Mouse (Mus musculus) heart, embryonic 11.5 days (tissue): Measurements from ENCODE around the gene Aif1. TPM values are rescaled to one million over a fixed set of nuclear protein-coding genes. Genes with fewer than 3 reads are reported as not detected.

ENCODE experiments used
- ATAC-seq: fragments of 200-750 bp; cut with Nextera tagmentation; replicated peaks from 2 replicates; pipeline ENCODE4 v1.8.0; 2017; ENCODE audit warnings: moderate library complexity; ENCODE audit not compliant: insufficient number of reproducible peaks, low FRiP score, low TSS enrichment
- H3K27ac ChIP-seq: fragments of 300-500 bp; sonication (generic); 2 replicates; pipeline ENCODE4 v1.5.1; 2014; ENCODE audit warnings: mild to moderate bottlenecking, low read depth, low read length
- H3K27me3 ChIP-seq: fragments of 300-500 bp; sonication (generic); 2 replicates; pipeline ENCODE4 v1.6.1; 2014; ENCODE audit warnings: mild to moderate bottlenecking, low read length, mixed read lengths; ENCODE audit not compliant: control insufficient read depth, insufficient read depth
- H3K36me3 ChIP-seq: fragments of 300-500 bp; sonication (generic); 2 replicates; pipeline ENCODE4 v1.6.1; 2014; ENCODE audit warnings: mild to moderate bottlenecking, low read length, moderate library complexity, mixed read lengths; ENCODE audit not compliant: control insufficient read depth, insufficient read depth
- H3K4me1 ChIP-seq: fragments of 300-500 bp; sonication (generic); 2 replicates; pipeline ENCODE4 v1.6.1; 2014; ENCODE audit warnings: low read length; ENCODE audit not compliant: control insufficient read depth, insufficient read depth
- H3K4me2 ChIP-seq: fragments of 300-500 bp; sonication (generic); 2 replicates; pipeline ENCODE4 v1.6.1; 2014; ENCODE audit warnings: mild to moderate bottlenecking, moderate library complexity
- H3K4me3 ChIP-seq: fragments of 300-500 bp; sonication (generic); 2 replicates; pipeline ENCODE4 v1.5.1; 2014; ENCODE audit warnings: low read depth, low read length
- H3K9ac ChIP-seq: fragments of 300-500 bp; sonication (generic); 2 replicates; pipeline ENCODE4 v1.6.1; 2014; ENCODE audit warnings: mild to moderate bottlenecking, low read depth, low read length, moderate library complexity
- H3K9me3 ChIP-seq: fragments of 300-500 bp; sonication (generic); replicated peaks from 2 replicates; pipeline ENCODE4 v1.6.1; 2016; ENCODE audit warnings: low read length; ENCODE audit not compliant: control insufficient read depth
- WGBS: fragments of 180-500 bp; shearing (Covaris S2); extraction: QIAGEN DNeasy Blood & Tissue Kit; methylation state at CpG from one replicate; pipeline ENCODE4 v1.1.7; 2014; ENCODE audit not compliant: insufficient replicate concordance; 5-methylcytosine and 5-hydroxymethylcytosine counted together
- polyA plus RNA-seq: library from polyadenylated mRNA; unstranded; fragments of >200 nt; fragmentation: Nextera tagmentation; extraction: Ambion mirVana; gene quantifications from 2 replicates; pipeline ENCODE4 v1.2.1, GENCODE M21; 2014

Gene Aif1
- polyA plus RNA-seq, 1 experiment from 2014 or later: 4.2 TPM

DNA sequence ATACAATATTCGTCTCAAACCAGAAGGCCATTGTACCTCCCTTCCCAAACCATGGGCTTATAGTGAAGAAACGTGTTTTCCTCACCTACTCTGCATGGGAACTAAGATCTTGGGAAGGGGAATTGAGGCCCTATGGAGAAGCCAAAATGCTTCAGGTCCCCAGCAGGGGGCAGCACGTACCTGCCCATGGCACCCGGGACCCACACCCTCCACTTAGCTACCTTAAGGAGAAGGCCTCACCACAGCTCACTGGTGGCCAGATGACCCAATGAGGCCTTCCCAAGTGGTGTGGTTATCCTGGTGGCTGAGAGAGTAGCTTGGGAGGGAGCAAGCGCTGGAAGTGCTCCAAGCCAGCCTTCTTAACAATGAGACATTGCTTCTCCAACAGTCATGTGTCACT, 2.7 kb upstream of the Aif1 start:
- Histone ChIP-seq H3K4me2 (no peak overlapping the region), H3K9ac (no peak overlapping the region), H3K36me3 (no peaks in the 10 kb centered on the region), H3K27me3 (no peaks in the 10 kb centered on the region), H3K4me3 (no peak overlapping the region), H3K9me3 (no peaks in the 10 kb centered on the region), H3K27ac (no peak overlapping the region), H3K4me1 (no peaks in the 10 kb centered on the region)
- WGBS: 10% methylated on average over 5 of the region's 5 CpGs
- ATAC-seq: 0 out of 2 replicates have a peak, but pooled peaks have one; percentile 22

DNA sequence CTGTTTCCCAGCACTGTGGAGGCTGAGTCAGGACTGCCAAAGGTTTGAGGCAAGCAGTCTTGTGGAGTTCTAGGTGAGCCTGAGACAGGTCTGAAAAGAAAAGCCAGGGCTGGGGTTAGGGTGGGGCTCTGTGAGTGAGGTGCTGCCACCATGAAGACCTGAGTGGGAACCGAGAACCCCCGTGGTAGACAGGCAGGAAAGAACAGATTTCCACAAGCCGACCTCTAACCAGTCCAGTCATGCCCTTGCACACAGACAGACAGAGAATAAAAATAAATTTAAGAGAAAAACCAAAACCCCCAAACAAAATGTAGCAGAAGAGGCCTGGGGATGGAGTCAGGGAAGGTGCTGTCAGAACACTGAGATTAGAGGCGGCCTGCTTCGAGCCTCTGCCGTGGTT, 486 bp downstream of the Aif1 start:
- no peak overlapping the region for H3K9ac ChIP-seq
- no peak overlapping the region for H3K27ac ChIP-seq
- H3K9me3 ChIP-seq: no peaks in the 10 kb centered on the region
- H3K36me3 ChIP-seq: no peaks in the 10 kb centered on the region
- H3K4me3 ChIP-seq: no peak overlapping the region
- H3K27me3 ChIP-seq: 0 out of 2 replicates have a peak, but pooled peaks cover 3% of the 10 kb centered on the region
- no peaks in the 10 kb centered on the region for H3K4me1 ChIP-seq
- no peak overlapping the region for H3K4me2 ChIP-seq
- 78% methylated on average over 6 of the region's 6 CpGs for WGBS
- ATAC-seq: no peak

DNA sequence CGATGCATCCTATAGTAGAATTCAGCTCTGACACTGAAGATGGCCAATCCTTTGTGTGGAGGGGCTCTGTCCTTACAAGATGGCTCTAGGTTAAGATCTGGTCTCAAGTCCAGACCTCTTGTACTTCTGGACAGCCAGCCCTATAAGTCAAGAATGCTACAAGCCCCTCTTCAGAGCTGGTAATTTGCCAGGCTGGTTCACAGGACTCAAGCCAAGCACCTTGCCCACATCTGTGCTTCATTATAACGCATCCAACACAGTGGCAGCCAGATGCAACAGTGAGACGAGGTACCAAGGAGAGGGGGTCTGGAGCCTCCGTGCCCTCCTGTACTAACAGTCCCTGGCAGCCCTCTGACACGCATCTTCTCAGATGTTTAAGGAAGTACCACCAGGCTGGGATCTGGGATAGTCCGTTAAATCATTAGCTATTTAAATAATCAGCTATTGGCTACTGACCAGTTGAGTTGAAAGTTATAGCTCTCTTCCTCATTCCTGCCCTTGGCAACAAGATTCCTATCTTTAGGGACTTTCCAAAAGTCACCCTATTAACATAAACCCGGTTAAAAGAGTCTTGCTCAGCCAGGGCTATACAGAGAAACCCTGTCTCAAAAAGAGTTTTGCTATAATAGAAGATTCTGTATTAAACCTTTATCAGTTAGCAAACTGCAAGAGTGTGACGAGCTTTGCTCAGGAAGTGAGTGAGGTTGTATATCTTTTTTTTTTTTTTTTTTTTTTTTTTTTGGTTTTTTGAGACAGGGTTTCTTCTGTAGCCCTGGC, 1.5 kb downstream of the Aif1 start:
- 67% methylated on average over 8 of the region's 8 CpGs for WGBS
- no peak overlapping the region for H3K4me3 ChIP-seq
- no peaks in the 10 kb centered on the region for H3K9me3 ChIP-seq
- 0 out of 2 replicates have a peak, but pooled peaks cover 3% of the 10 kb centered on the region for H3K27me3 ChIP-seq
- H3K36me3 ChIP-seq: no peaks in the 10 kb centered on the region
- H3K4me1 ChIP-seq: no peaks in the 10 kb centered on the region
- H3K9ac ChIP-seq: no peak overlapping the region
- no peak for ATAC-seq
- no peak overlapping the region for H3K27ac ChIP-seq
- H3K4me2 ChIP-seq: no peak overlapping the region

DNA sequence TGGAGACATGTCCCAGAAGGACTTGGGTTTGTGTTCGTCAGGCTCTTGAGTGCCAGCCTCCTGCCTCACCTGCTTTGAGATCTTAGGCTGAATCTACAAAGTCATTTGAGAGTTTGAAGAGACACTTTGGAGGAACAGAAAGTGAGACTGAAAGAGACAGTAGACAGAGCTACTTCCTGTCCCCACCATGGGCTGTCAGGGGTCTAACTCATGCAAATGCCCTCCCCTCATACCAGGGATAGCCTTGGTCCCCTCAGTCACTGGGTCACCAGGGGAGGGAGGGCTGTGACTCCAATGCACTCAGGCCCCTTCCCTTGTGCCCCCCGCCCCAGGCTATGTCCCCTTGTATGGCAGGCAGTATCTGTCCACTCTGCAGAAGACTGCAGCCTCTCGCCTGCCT, 2.5 kb downstream of the Aif1 start:
- ATAC-seq: no peak
- H3K9ac ChIP-seq: no peak overlapping the region
- H3K4me3 ChIP-seq: no peak overlapping the region
- no peaks in the 10 kb centered on the region for H3K36me3 ChIP-seq
- WGBS: 61% methylated on average over 3 of the region's 3 CpGs
- no peaks in the 10 kb centered on the region for H3K4me1 ChIP-seq
- H3K27me3 ChIP-seq: 0 out of 2 replicates have a peak, but pooled peaks cover 3% of the 10 kb centered on the region
- no peaks in the 10 kb centered on the region for H3K9me3 ChIP-seq
- H3K27ac ChIP-seq: no peak overlapping the region
- no peak overlapping the region for H3K4me2 ChIP-seq

DNA sequence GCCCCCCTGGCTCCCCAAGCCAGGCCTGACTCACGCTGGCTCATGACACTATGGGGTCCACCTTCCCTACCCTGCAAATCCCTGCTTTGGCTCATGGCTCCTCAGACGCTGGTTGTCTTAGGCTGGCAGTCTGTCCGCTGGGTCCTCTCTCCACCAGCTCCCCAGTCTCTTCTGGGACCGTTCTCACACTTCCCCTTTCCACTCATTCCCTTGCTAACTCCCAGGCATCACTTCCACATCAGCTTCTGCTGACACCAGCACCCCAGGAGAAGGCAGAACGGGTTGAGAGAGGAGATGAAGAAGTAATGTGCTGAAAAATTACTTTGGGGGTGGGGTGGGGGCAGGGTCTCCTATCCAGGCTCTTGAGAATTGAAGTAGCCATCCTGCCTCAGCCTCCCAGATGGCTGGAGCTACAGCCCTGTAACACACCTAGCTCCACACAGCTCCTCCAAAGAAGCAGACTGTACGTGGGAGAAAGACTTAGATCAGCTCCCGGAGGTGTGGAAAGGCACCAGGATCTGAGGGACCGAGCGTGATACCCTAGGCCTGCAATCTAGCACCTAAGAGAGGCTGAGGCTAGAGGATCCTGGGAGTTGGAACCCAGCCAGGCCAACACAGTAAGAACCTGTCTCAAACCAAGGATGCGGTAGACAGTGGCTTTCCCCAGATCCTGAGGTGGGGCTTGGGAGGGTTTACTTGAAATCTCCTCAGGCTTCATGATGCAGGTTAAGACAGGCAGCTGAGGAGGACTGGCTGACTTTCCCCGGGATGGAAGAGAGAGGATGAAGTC, 3.2 kb downstream of the Aif1 start:
- Histone ChIP-seq H3K4me1 (no peaks in the 10 kb centered on the region), H3K36me3 (no peaks in the 10 kb centered on the region), H3K4me3 (no peak overlapping the region), H3K4me2 (no peak overlapping the region), H3K9me3 (no peaks in the 10 kb centered on the region), H3K27me3 (0 out of 2 replicates have a peak, but pooled peaks cover 3% of the 10 kb centered on the region), H3K27ac (no peak overlapping the region), H3K9ac (no peak overlapping the region)
- WGBS: 59% methylated on average over 11 of the region's 11 CpGs
- ATAC-seq: no peak

DNA sequence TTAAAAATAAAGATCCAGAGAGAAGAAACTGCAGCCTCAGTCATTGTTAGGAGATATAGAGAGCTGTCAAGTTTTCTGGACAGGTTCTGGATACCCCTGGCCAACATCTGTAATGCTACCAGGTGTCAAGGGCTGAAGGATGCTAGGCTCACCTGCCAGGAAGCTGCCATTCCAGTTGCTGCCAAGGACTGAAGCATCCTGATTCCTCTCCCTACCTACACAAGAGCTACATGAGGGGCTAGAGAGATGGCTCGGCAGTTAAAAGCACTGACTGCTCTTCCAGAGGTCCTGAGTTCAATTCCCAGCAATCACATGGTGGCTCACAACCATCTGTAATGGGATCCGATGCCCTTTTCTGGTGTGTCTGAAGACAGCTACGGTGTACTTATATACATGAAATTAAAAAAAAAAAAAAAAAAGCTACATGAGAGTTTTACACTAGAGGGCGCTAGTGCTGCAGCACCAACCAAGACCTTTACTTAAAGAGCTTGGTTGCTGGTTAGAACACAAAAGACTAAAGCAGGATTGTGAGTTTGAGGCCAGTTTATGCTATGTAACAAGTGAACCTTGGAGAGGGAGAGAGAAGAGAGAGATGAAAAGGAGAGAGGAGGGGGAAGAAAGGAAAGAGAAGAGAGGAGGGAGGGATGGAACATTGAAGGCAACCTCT, 7.2 kb downstream of the Aif1 start:
- Histone ChIP-seq H3K27ac (no peak overlapping the region), H3K4me2 (no peak overlapping the region), H3K4me3 (no peak overlapping the region), H3K27me3 (0 out of 2 replicates have a peak, but pooled peaks cover 3% of the 10 kb centered on the region), H3K9ac (no peak overlapping the region), H3K9me3 (no peaks in the 10 kb centered on the region), H3K4me1 (peaks cover 3% of the 10 kb centered on the region), H3K36me3 (no peaks in the 10 kb centered on the region)
- ATAC-seq: no peak
- WGBS: 17% methylated on average over 4 of the region's 4 CpGs

DNA sequence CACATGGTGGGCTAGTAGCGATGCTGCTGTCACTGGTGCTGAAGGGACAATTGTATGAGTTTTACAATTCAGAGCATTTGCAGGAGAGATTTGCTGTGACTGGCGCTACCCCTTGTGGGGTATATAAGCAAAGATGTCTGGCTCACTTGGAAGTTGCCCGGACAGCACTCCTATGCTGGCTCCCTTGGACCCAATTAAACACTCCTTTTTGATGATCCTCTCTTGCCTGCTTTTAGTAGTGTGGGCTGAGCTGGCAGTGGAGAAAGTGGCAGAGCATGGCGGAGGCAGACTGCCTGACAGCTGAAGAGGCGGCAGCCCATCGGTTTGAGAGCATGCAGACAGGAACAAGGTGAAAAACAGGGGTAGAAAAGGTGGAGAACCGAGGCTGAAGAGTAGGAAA, 8.1 kb downstream of the Aif1 start:
- no peaks in the 10 kb centered on the region for H3K36me3 ChIP-seq
- no peak overlapping the region for H3K9ac ChIP-seq
- ATAC-seq: no peak
- H3K27ac ChIP-seq: no peak overlapping the region
- 78% methylated on average over 7 of the region's 7 CpGs for WGBS
- no peak overlapping the region for H3K4me3 ChIP-seq
- no peak overlapping the region for H3K4me2 ChIP-seq
- no peaks in the 10 kb centered on the region for H3K27me3 ChIP-seq
- H3K9me3 ChIP-seq: no peaks in the 10 kb centered on the region
- H3K4me1 ChIP-seq: peaks cover 6% of the 10 kb centered on the region

DNA sequence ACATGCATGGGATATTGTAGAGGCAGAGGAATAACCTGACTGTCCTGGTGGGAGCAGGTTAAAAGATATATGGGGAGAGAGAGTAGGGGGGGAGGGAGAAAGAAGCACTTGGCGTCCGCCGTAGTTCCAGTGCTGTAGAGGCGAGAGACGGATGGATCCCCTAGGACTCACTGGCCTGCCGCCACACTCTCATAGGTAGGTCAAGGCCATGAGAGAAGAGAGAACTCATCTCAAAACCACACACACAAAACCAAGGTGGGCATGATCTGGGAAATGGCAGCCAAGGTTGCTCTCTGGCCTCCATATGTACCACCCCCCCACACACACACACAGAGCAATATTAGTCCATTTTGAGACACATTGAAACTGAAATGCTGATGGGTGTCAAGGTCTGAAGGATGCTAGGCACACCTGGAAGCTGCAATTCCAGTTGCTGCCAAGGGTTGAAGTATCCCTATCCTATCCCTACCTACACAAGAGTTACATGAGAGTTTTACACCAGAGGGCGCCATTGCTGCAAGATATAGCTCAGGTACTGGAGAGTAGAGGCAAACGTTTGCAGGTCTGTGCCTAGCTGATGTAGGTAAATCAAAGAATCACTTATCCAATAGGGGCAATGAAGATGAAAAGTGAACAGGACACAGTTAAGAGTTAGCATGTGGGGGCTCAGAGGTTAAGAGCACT, 9.4 kb downstream of the Aif1 start:
- no peaks in the 10 kb centered on the region for H3K27me3 ChIP-seq
- peaks cover 5% of the 10 kb centered on the region for H3K36me3 ChIP-seq
- 70% methylated on average over 8 of the region's 8 CpGs for WGBS
- ATAC-seq: no peak
- no peaks in the 10 kb centered on the region for H3K9me3 ChIP-seq
- H3K4me1 ChIP-seq: peaks cover 14% of the 10 kb centered on the region
- no peak overlapping the region for H3K4me3 ChIP-seq
- peak overlapping the region; percentile 72; the same call in 1 of the 2 replicates for H3K4me2 ChIP-seq
- H3K9ac ChIP-seq: no peak overlapping the region; the same call in 1 of the 2 replicates
- H3K27ac ChIP-seq: no peak overlapping the region
